Mouse (Mus musculus): ENCODE data around the gene Gm1979.
"Not testable (repeated sequence)": the region's sequence is repeated elsewhere in the genome, so short reads cannot be mapped to it uniquely, and the experiment has no call there.

Gene Gm1979

DNA sequence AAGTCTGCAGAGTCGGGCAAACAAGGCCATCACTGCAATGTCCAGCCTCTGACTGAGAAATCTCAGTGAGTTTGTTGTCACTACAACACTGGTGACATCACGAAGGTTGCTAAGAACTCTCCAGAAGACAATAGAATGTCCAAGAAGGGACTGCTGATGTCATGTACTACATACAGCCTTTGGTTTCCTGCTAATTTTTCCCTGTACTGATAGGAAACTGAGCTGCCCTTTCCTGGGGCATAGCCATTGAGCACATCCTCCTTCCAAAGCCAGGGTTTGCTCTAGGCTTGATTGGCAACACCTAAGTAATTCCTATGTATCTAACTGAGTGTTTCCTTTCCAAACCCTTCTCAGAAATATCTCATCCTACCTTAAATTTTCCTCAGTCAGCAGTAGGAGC, at the start of gene Gm1979:
Gm1979 (minus strand) TSS at position 101 of the 400 bp plus-strand sequence.
- not testable (repeated sequence) for DNase-seq

DNA sequence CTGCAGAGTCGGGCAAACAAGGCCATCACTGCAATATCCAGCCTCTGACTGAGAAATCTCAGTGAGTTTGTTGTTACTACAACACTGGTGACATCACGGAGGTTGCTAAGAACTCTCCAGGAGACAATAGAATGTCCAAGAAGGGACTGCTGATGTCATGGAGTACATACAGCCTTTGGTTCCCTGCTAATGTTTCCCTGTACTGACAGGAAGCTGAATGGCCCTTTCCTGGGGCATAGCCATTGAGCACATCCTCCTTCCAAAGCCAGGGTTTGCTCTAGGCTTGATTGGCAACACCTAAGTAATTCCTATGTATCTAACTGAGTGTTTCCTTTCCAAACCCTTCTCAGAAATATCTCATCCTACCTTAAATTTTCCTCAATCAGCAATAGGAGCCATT, 34.9 kb upstream of the Gm1979 start, which contains the start of gene Speer4a:
Speer4a (minus strand) TSS at position 101 of the 400 bp plus-strand sequence.
- DNase-seq = not testable (repeated sequence)

GRCm38 (mm10) chr5:26022816-26023215, 18.2 kb upstream of the Gm1979 start, which contains the start of gene Gm5862:
Gm5862 (minus strand) TSS chr5:26022916.
- DNase-seq = not testable (repeated sequence)

DNA sequence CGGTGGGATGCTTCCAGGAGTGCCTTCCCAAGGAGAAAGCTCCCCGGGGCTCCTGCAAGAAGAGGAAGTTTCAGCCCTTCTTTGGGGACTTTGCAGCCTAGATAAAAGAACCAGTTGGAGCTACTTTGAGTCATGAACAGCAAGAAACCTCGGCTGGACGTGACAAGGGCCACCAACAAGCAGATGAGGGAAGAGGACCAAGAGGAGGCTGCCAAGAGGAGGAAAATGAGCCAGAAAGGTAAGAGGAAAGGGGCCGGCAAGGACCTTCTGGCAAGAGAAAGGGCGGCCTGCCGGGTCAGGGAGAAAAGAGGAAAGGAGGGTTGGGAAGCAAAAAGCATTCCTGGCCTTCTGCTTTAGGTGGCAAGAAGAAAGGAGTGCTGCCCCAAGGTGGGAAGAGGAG, 3.1 kb upstream of the Gm1979 start:
- DNase-seq = peak; percentile 11 to 68

DNA sequence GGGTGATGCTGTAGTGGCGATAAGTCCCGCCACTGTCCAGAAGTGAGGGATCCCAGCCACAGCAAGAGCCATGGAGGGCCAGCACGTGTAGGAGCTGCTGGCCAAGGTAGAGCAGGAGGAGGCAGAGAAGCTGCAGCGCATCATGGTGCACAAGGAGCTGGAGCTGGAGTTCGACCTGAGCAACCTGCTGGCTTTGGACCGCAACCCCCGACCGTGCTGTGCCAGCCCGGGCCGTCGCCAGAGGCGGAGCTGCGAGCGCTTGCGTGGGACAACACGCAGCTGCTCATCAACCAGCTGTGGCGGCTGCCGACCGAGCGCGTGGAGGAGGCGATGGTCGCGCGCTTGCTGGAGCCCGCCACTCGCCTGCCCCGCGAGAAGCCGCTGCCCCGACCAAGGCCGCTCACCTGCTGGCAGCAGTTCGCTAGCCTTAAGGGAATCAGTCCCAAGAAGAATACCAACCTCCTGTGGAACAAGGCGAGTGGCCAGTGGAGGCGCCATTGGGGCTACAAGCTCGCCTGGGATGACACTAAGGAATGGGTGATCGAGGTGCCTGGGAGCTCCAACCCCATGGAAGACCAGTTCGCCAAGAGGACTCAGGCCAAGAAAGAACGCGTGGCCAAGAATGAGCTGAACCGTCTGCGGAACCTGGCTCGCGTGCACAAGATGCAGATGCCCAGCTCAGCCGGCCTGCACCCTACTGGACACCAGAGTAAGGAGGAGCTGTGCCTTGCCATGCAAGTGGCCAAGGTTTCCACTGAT, 2.5 kb upstream of the Gm1979 start:
- DNase-seq = peak; percentile 74 to 85

DNA sequence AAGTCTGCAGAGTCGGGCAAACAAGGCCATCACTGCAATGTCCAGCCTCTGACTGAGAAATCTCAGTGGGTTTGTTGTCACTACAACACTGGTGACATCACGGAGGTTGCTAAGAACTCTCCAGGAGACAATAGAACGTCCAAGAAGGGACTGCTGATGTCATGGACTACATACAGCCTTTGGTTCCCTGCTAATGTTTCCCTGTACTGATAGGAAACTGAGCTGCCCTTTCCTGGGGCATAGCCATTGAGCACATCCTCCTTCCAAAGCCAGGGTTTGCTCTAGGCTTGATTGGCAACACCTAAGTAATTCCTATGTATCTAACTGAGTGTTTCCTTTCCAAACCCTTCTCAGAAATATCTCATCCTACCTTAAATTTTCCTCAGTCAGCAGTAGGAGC, 16.0 kb downstream of the Gm1979 start, which contains the start of gene Gm21698:
Gm21698 (minus strand) TSS at position 101 of the 400 bp plus-strand sequence.
- DNase-seq = not testable (repeated sequence)

GRCm38 (mm10) chr5:25972563-25972962, 32.0 kb downstream of the Gm1979 start, which contains the start of gene Gm21680:
Gm21680 (minus strand) TSS chr5:25972663.
- DNase-seq = not testable (repeated sequence)

- DNase-seq = peak; percentile 3 to 5
Observed at GRCm38 (mm10) chr5:25957050-25957449, 47.5 kb downstream of the Gm1979 start.

- DNase-seq = peak; percentile 8 to 11
Observed at GRCm38 (mm10) chr5:25956611-25957010, 48.0 kb downstream of the Gm1979 start.

GRCm38 (mm10) chr5:25954317-25954716, 50.3 kb downstream of the Gm1979 start, which contains the start of gene Gm21671:
Gm21671 (minus strand) TSS chr5:25954417.
- DNase-seq = not testable (repeated sequence)
